Mouse (Mus musculus) ES-E14 (cell line): ENCODE data around the gene Ptprg.

ENCODE experiments used
- CHD2 ChIP-seq: IDR thresholded peaks from 2 replicates; pipeline ENCODE4 v1.6.1; 2014; ENCODE audit warnings: mild to moderate bottlenecking, low read depth, low read length, inconsistent platforms
- HCFC1 ChIP-seq: IDR thresholded peaks from 2 replicates; pipeline ENCODE4 v1.6.1; 2012; ENCODE audit warnings: low read length, inconsistent platforms, borderline replicate concordance; ENCODE audit not compliant: insufficient read depth
- MAFK ChIP-seq: IDR thresholded peaks from 2 replicates; pipeline ENCODE4 v1.6.1; 2014; ENCODE audit warnings: mild to moderate bottlenecking, low read depth, low read length, inconsistent platforms; ENCODE audit not compliant: insufficient read depth
- ZC3H11A ChIP-seq: IDR thresholded peaks from 2 replicates; pipeline ENCODE4 v1.6.1; 2012; ENCODE audit warnings: low read depth, mild to moderate bottlenecking, inconsistent platforms, low read length, borderline replicate concordance
- ZNF384 ChIP-seq: IDR thresholded peaks from 2 replicates; pipeline ENCODE4 v1.6.1; 2012; ENCODE audit warnings: low read depth, low read length, inconsistent platforms

GRCm38 (mm10) chr14:11868636-11869035, 315.3 kb downstream of the Ptprg start:
- TF ChIP-seq ZC3H11A, result no peak
- no peak for TF ChIP-seq ZNF384
- no peak for TF ChIP-seq HCFC1
- TF ChIP-seq CHD2, result no peak
- no peak for TF ChIP-seq MAFK
